Mouse (Mus musculus) frontal cortex, postnatal 25 days (tissue): ENCODE results near the gene Ceacam13.
"Not testable (repeated sequence)": the region's sequence is repeated elsewhere in the genome, so short reads cannot be mapped to it uniquely, and the experiment has no call there.

Experiments used
- DNase-seq, 2 experiments: peaks; one replicate each; pipeline ENCODE4 v3.0.0; 2022; ENCODE audit warnings: low spot score in 2 of 2

The Ceacam13 gene

DNA sequence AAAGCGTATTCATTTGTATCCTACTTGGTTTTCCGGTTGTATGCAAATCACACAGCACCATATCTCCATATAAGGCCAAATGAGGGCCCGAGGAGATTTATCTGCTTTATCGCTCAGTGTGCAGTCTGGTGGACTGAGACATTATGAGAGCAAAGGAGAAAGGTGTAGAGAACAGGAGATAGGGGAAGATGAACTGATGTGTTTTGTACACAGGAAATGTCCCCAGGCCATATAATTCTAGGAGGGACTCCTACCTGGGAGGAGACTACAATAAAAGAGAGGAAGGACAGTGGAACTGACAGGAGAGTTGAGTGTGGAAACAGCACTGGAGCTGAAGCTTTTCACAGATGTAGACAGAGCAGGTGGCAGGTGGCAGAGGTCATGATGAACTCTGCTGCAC is at the start of gene Ceacam13:
Ceacam13 (plus strand) TSS at position 301 of the 400 bp plus-strand sequence.
- DNase-seq = no peak

DNA sequence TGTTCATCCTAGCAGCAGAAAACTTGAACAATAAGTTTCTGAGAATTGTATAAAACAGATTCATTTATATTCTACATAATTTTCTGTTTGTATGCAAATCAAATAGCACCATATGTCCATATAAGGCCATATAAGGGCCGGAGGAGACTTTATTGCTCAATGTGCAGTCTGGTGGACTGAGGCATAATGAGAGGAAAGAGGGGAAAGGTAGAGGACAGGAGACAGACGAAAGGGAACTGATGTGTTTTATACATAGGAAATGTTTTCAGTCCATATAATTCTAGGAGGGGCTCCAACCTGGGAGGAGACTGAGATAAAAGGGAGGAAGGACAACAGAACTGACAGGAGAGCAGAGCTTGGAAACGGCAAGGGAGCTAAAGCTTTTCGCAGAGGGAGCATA is 37.9 kb upstream of the Ceacam13 start, which contains the start of gene Ceacam11:
Ceacam11 (plus strand) TSS at position 301 of the 400 bp plus-strand sequence.
- DNase-seq = no peak

DNA sequence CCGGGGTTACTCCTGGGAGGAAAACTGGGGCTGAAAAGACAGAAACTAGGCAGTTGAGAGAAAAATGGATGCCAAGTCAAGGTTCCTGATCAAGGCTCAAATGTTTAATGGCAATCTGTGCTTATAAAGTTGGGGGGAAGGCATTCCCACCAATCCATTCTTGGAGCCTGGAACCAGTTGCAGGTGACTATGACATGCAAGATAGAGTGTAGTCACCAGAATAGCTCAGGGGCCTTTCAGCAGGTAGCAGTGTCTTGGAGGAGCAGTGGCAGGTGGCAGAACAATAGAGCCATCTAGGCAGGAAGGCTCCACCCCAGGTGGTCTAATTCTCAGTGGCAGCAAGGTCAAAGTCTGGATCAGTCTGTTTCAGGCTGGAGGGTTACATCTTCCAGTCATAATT is 8.6 kb upstream of the Ceacam13 start:
- DNase-seq = not testable (repeated sequence)

DNA sequence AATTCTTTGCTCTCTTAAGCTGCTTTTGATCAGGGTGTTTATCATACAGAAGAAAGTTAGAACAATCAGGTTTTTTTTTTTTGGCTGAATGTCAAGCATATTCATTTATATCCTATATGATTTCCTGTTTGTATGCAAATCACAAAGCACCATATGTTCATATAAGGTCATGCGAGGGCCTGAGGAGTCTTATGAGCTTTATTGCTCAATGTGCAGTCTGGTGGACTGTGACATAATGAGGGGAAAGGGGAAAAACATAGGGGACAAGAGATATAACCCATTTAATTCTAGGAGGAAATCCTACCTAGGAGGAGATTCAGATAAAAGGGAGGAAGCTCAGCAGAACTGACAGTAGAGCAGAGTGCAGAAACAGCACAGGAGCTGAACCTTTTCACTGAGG is 55.9 kb downstream of the Ceacam13 start, which contains the start of gene Ceacam12:
Ceacam12 (plus strand) TSS at position 301 of the 400 bp plus-strand sequence.
- DNase-seq = no peak
